Mouse (Mus musculus): ENCODE data around the gene Mcm6.

Gene Mcm6

GRCm38 (mm10) chr1:128359554-128360376, at the start of gene Mcm6:
TSS of gene Mcm6 (minus strand) at chr1:128359664.
- DNase-seq: peak; percentile 91

- no peak for DNase-seq
These were observed 47.4 kb upstream of the Mcm6 start for GRCm38 (mm10) chr1:128406846-128407245.

GRCm38 (mm10) chr1:128405675-128406074, 46.2 kb upstream of the Mcm6 start:
- DNase-seq: no peak

- DNase-seq: no peak
These were observed 45.6 kb upstream of the Mcm6 start for GRCm38 (mm10) chr1:128405041-128405481.

GRCm38 (mm10) chr1:128400926-128401325, 41.5 kb upstream of the Mcm6 start:
- DNase-seq: no peak

GRCm38 (mm10) chr1:128399941-128400915, 40.8 kb upstream of the Mcm6 start:
- DNase-seq: no peak

- no peak for DNase-seq
These were observed 39.4 kb upstream of the Mcm6 start for GRCm38 (mm10) chr1:128398738-128399445.

GRCm38 (mm10) chr1:128394657-128395056, 35.2 kb upstream of the Mcm6 start:
- DNase-seq: no peak

- DNase-seq: no peak
These were observed 32.9 kb upstream of the Mcm6 start for GRCm38 (mm10) chr1:128392382-128392781.

- DNase-seq: no peak
These were observed 27.0 kb upstream of the Mcm6 start for GRCm38 (mm10) chr1:128386487-128386886.

- DNase-seq: no peak
These were observed 17.4 kb upstream of the Mcm6 start for GRCm38 (mm10) chr1:128376841-128377240.

GRCm38 (mm10) chr1:128372143-128372860, 12.8 kb upstream of the Mcm6 start:
- no peak for DNase-seq

GRCm38 (mm10) chr1:128368732-128369441, 9.4 kb upstream of the Mcm6 start:
- no peak for DNase-seq

GRCm38 (mm10) chr1:128360601-128361000, 1.1 kb upstream of the Mcm6 start:
- peak; percentile 70 for DNase-seq

GRCm38 (mm10) chr1:128358916-128359553, 429 bp downstream of the Mcm6 start:
- DNase-seq: no peak

GRCm38 (mm10) chr1:128358276-128358675, 1.2 kb downstream of the Mcm6 start:
- no peak for DNase-seq

GRCm38 (mm10) chr1:128357452-128357851, 2.0 kb downstream of the Mcm6 start:
- DNase-seq: no peak

GRCm38 (mm10) chr1:128353092-128353491, 6.4 kb downstream of the Mcm6 start:
- DNase-seq: no peak

- DNase-seq: no peak
These were observed 15.2 kb downstream of the Mcm6 start for GRCm38 (mm10) chr1:128344232-128344631.

GRCm38 (mm10) chr1:128337708-128338320, 21.6 kb downstream of the Mcm6 start:
- DNase-seq: no peak

- DNase-seq: no peak
These were observed 29.2 kb downstream of the Mcm6 start for GRCm38 (mm10) chr1:128330313-128330712.

Measured in cerebellum, adult 11-12 months (tissue).